Mouse (Mus musculus) ES-Bruce4 (cell line): ENCODE results near the gene Tmem248. TPM values are rescaled to one million over a fixed set of nuclear protein-coding genes. Genes with fewer than 3 reads are reported as not detected.

Source experiments
- H3K27ac ChIP-seq: 2 replicates; pipeline ENCODE4 v1.5.1; 2012; ENCODE audit warnings: low read length, inconsistent platforms; ENCODE audit not compliant: insufficient read depth
- H3K27me3 ChIP-seq: 2 replicates; pipeline ENCODE4 v1.6.1; 2012; ENCODE audit warnings: mild to moderate bottlenecking, low read length, inconsistent platforms; ENCODE audit not compliant: control insufficient read depth, poor library complexity, insufficient read depth, severe bottlenecking
- H3K36me3 ChIP-seq: 2 replicates; pipeline ENCODE4 v1.6.1; 2012; ENCODE audit warnings: inconsistent platforms, mild to moderate bottlenecking, low read length, moderate library complexity; ENCODE audit not compliant: control insufficient read depth, poor library complexity, insufficient read depth, severe bottlenecking
- H3K4me1 ChIP-seq: one replicate; pipeline ENCODE4 v1.8.1; 2011; ENCODE audit warnings: low read length; ENCODE audit not compliant: control insufficient read depth, insufficient read depth
- H3K4me3 ChIP-seq: 2 replicates; pipeline ENCODE4 v1.5.1; 2011; ENCODE audit warnings: low read depth, mild to moderate bottlenecking, low read length
- H3K9ac ChIP-seq: 2 replicates; pipeline ENCODE4 v1.6.1; 2012; ENCODE audit warnings: low read depth, mild to moderate bottlenecking, inconsistent platforms; ENCODE audit not compliant: poor library complexity, severe bottlenecking
- H3K9me3 ChIP-seq: replicated peaks from 2 replicates; pipeline ENCODE4 v1.6.1; 2012; ENCODE audit warnings: mild to moderate bottlenecking, low read length, inconsistent platforms; ENCODE audit not compliant: control insufficient read depth, poor library complexity, insufficient read depth, severe bottlenecking
- CTCF ChIP-seq: IDR thresholded peaks from one replicate; pipeline ENCODE4 v1.8.1; 2011; ENCODE audit warnings: low read depth, low read length
- EP300 ChIP-seq: IDR thresholded peaks from 2 replicates; pipeline ENCODE4 v1.6.1; 2011; ENCODE audit warnings: low read depth, low read length; ENCODE audit not compliant: insufficient read depth
- POLR2A ChIP-seq: IDR thresholded peaks from one replicate; pipeline ENCODE4 v1.8.1; 2011; ENCODE audit warnings: low read length; ENCODE audit not compliant: insufficient read depth
- polyA plus RNA-seq: library from polyadenylated mRNA; stranded (reverse); fragments of >200 nt; gene quantifications from 2 replicates; pipeline ENCODE4 v1.2.4, GENCODE M21; 2011; ENCODE audit warnings: low read depth; ENCODE audit not compliant: missing spikeins, insufficient read depth, insufficient read length

The Tmem248 gene
- polyA plus RNA-seq, 1 experiment, result 60.2 TPM

DNA sequence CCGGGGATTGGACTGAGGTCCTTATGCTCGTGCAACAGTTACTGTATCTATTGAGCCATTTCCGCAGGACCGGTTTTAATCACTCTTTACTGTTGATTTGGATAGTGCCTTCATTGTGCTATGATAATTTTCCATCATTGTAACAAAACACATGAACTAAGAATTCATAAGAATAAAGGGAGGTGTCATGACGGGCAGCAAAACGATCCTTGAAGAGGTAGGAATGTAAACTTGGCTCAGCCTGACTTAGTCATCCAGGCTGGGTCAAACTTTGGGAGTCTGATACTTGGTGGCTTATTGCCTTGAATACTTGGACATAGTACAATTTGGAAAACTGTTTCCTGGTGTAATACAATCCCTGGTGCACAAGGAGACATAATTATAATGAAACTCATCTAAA lies 31.6 kb upstream of the Tmem248 start:
- no peaks in the 10 kb centered on the region for H3K4me1 ChIP-seq
- no peak overlapping the region for H3K9ac ChIP-seq
- H3K9me3 ChIP-seq, result no peaks in the 10 kb centered on the region
- TF ChIP-seq CTCF (no peak), POLR2A (no peak), EP300 (no peak)
- H3K27ac ChIP-seq, result no peak overlapping the region
- H3K27me3 ChIP-seq, result no peaks in the 10 kb centered on the region
- H3K4me3 ChIP-seq, result no peak overlapping the region
- peaks cover 5% of the 10 kb centered on the region; the same call in 1 of the 2 replicates for H3K36me3 ChIP-seq

DNA sequence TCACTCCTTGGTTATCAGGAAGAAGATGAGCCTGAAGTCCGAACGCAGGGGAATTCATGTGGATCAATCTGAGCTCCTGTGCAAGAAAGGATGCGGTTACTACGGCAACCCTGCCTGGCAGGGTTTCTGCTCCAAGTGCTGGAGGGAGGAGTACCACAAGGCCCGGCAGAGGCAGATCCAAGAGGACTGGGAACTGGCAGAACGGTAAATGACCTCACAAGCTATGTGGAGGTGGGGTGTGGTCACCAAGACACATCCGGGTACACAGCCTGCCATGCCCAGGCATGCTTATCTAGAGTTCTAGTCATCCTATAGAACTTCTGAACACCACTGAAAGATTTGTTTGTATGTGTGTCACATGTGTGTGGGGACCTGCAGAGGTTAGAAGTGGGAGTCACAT lies 29.5 kb upstream of the Tmem248 start:
- Histone ChIP-seq H3K4me1 (no peaks in the 10 kb centered on the region), H3K27me3 (no peaks in the 10 kb centered on the region)
- TF ChIP-seq EP300, result peak; percentile 88
- no peak for TF ChIP-seq CTCF
- TF ChIP-seq POLR2A, result no peak

GRCm38 (mm10) chr5:130190909-130191308 lies 26.0 kb upstream of the Tmem248 start:
- Histone ChIP-seq H3K9me3 (no peaks in the 10 kb centered on the region), H3K36me3 (peaks cover 15% of the 10 kb centered on the region), H3K4me1 (no peaks in the 10 kb centered on the region), H3K27me3 (no peaks in the 10 kb centered on the region), H3K9ac (no peak overlapping the region), H3K4me3 (no peak overlapping the region), H3K27ac (no peak overlapping the region)
- no peak for TF ChIP-seq EP300
- no peak for TF ChIP-seq CTCF
- no peak for TF ChIP-seq POLR2A

More for the DNA sequence above, 29.5 kb upstream of the Tmem248 start:
- Histone ChIP-seq H3K9me3 (no peaks in the 10 kb centered on the region), H3K27ac (peak overlapping the region; percentile 94), H3K4me3 (no peak overlapping the region), H3K36me3 (peaks cover 15% of the 10 kb centered on the region), H3K9ac (peak overlapping the region; percentile 47; the same call in 1 of the 2 replicates)

- Histone ChIP-seq H3K9ac (no peak overlapping the region), H3K36me3 (peaks cover 15% of the 10 kb centered on the region), H3K9me3 (no peaks in the 10 kb centered on the region), H3K27me3 (no peaks in the 10 kb centered on the region), H3K27ac (no peak overlapping the region), H3K4me1 (no peaks in the 10 kb centered on the region), H3K4me3 (no peak overlapping the region)
- TF ChIP-seq CTCF (no peak), POLR2A (no peak), EP300 (no peak)
These were observed 25.0 kb upstream of the Tmem248 start for GRCm38 (mm10) chr5:130191865-130192264.

DNA sequence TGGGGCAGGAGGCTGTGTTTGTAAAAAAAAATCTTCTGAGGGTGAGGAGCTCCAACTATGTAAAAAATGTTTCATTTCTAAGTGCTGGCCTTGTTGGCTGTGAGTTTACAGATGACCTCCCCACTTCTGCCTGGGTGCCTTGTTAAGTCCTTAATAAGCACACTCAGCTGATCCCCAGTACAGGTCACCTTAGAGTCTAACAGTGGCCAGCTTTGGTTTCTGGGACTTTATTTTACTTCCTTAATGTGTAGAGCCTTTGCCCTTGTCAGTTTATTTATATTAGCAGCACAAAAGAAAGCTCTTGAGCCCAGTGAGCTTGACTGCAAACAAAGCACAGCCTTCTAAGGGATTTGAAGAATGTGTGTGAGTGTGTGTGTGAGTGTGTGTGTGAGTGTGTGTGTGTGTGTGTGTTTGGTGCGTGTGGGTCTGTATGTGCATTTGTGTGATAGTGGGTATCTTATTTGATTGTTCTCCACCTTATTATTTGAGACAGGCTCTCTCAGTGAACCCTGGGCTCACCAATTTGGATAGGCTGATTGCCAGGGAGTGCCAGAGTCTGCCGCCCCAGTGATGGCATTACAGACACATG lies 24.4 kb upstream of the Tmem248 start:
- H3K27ac ChIP-seq, result no peak overlapping the region
- H3K27me3 ChIP-seq, result no peaks in the 10 kb centered on the region
- no peak overlapping the region for H3K4me3 ChIP-seq
- TF ChIP-seq POLR2A, result no peak
- H3K9me3 ChIP-seq, result no peaks in the 10 kb centered on the region
- H3K4me1 ChIP-seq, result peaks cover under 1% of the 10 kb centered on the region
- H3K9ac ChIP-seq, result no peak overlapping the region
- H3K36me3 ChIP-seq, result peaks cover 15% of the 10 kb centered on the region

DNA sequence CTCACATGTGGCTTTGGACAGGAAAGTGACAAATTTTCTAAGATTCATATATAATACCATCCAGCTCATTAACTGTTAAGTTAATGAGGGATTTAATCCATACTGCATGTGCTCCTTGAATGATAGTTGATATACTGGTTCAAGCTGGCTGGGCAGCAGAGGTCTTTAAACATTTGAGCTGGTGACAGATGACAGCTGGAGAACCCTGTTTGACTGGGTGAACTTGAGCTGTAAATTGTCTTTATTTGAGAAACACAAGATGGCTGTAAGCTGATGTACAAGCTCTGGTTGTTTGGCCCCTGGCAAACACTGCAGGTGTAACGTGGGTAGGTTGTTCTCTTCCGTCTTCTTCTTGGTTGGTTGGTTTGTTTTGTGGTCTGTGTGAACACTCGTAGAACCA lies 23.1 kb upstream of the Tmem248 start:
- Histone ChIP-seq H3K27ac (no peak overlapping the region), H3K27me3 (no peaks in the 10 kb centered on the region), H3K9me3 (no peaks in the 10 kb centered on the region), H3K9ac (no peak overlapping the region), H3K36me3 (peaks cover 16% of the 10 kb centered on the region), H3K4me3 (no peak overlapping the region), H3K4me1 (peaks cover 4% of the 10 kb centered on the region)
- no peak for TF ChIP-seq POLR2A
- TF ChIP-seq EP300, result no peak
- no peak for TF ChIP-seq CTCF
